Mouse (Mus musculus): ENCODE data around the gene Ilk. TPM values are rescaled to one million over a fixed set of nuclear protein-coding genes. Genes with fewer than 3 reads are reported as not detected.
A peak's percentile ranks its signal among the peaks of the same experiment; 100 is the strongest.
"Not testable (repeated sequence)": the region's sequence is repeated elsewhere in the genome, so short reads cannot be mapped to it uniquely, and the experiment has no call there.

Gene Ilk
- polyA plus RNA-seq, 1 experiment from 2014 or later = 248 TPM

GRCm38 (mm10) chr7:105734826-105735225 is 1.6 kb upstream of the Ilk start:
- WGBS = 88% methylated on average over 8 of the region's 8 CpGs
- Histone ChIP-seq H3K4me2 (replicated peaks) (peak overlapping the region; percentile 70), H3K4me3 (no peak overlapping the region)

GRCm38 (mm10) chr7:105735464-105735863 is 928 bp upstream of the Ilk start:
- WGBS = 38% methylated on average over 4 of the region's 4 CpGs
- 0 out of 2 replicates have a peak overlapping the region, but pooled peaks have one; percentile 86 for H3K27ac ChIP-seq
- not testable (repeated sequence) for H3K9me3 ChIP-seq; H3K27me3 ChIP-seq; ATAC-seq (ENCODE audit: insufficient number of reproducible peaks, insufficient read depth, low FRiP score, low TSS enrichment)
- peak overlapping the region; percentile 66 for H3K4me3 ChIP-seq
- peaks cover 47% of the 10 kb centered on the region for H3K36me3 ChIP-seq
- peaks cover 24% of the 10 kb centered on the region for H3K4me1 ChIP-seq
- peak overlapping the region; percentile 70 for H3K4me2 ChIP-seq (replicated peaks)
- H3K9ac ChIP-seq = peak overlapping the region; percentile 91

More at GRCm38 (mm10) chr7:105734826-105735225, 1.6 kb upstream of the Ilk start:
- no peaks in the 10 kb centered on the region for H3K27me3 ChIP-seq
- ATAC-seq (ENCODE audit: insufficient number of reproducible peaks, insufficient read depth, low FRiP score, low TSS enrichment) = no peak
- peaks cover 24% of the 10 kb centered on the region for H3K4me1 ChIP-seq
- no peaks in the 10 kb centered on the region for H3K9me3 ChIP-seq
- H3K27ac ChIP-seq = no peak overlapping the region
- H3K36me3 ChIP-seq = peaks cover 46% of the 10 kb centered on the region
- H3K9ac ChIP-seq = 0 out of 2 replicates have a peak overlapping the region, but pooled peaks have one; percentile 17

- peak; percentile 9; the same call in 1 of the 2 replicates for ATAC-seq (ENCODE audit: insufficient number of reproducible peaks, insufficient read depth, low FRiP score, low TSS enrichment)
- H3K36me3 ChIP-seq = peaks cover 47% of the 10 kb centered on the region
- H3K4me3 ChIP-seq = peak within 1 kb of the TSS; percentile 66
- H3K27ac ChIP-seq = peak within 1 kb of the TSS; percentile 86
- H3K9ac ChIP-seq = peak within 1 kb of the TSS; percentile 91
- no peaks in the 10 kb centered on the region for H3K9me3 ChIP-seq
- no peaks in the 10 kb centered on the region for H3K27me3 ChIP-seq
- H3K4me2 ChIP-seq (replicated peaks) = peak within 1 kb of the TSS; percentile 70
- H3K4me1 ChIP-seq = peaks cover 24% of the 10 kb centered on the region
- WGBS = under 1% methylated on average over 30 of the region's 30 CpGs
These were observed 624 bp downstream of the Ilk start, which contains the start of gene Rrp8 for GRCm38 (mm10) chr7:105736911-105737521. Gene Rrp8, minus strand, starts transcription at chr7:105737385.

GRCm38 (mm10) chr7:105737648-105738047 is 1.3 kb downstream of the Ilk start:
- peak overlapping the region; percentile 66 for H3K4me3 ChIP-seq
- H3K9me3 ChIP-seq = no peaks in the 10 kb centered on the region
- peak overlapping the region; percentile 91; the same call in 1 of the 2 replicates for H3K9ac ChIP-seq
- ATAC-seq (ENCODE audit: insufficient number of reproducible peaks, insufficient read depth, low FRiP score, low TSS enrichment) = no peak
- peaks cover 47% of the 10 kb centered on the region for H3K36me3 ChIP-seq
- 37% methylated on average over 3 of the region's 3 CpGs for WGBS
- H3K4me2 ChIP-seq (replicated peaks) = peak overlapping the region; percentile 70
- no peaks in the 10 kb centered on the region for H3K27me3 ChIP-seq
- H3K27ac ChIP-seq = no peak overlapping the region
- H3K4me1 ChIP-seq = peaks cover 24% of the 10 kb centered on the region

GRCm38 (mm10) chr7:105738286-105738685 is 1.9 kb downstream of the Ilk start:
- H3K4me2 ChIP-seq (replicated peaks) = peak overlapping the region; percentile 70
- no peak overlapping the region for H3K4me3 ChIP-seq
- H3K9me3 ChIP-seq = no peaks in the 10 kb centered on the region
- H3K36me3 ChIP-seq = peaks cover 45% of the 10 kb centered on the region
- 69% methylated on average over 2 of the region's 2 CpGs for WGBS
- H3K9ac ChIP-seq = no peak overlapping the region
- no peak for ATAC-seq (ENCODE audit: insufficient number of reproducible peaks, insufficient read depth, low FRiP score, low TSS enrichment)
- peaks cover 29% of the 10 kb centered on the region for H3K4me1 ChIP-seq
- no peak overlapping the region for H3K27ac ChIP-seq
- H3K27me3 ChIP-seq = no peaks in the 10 kb centered on the region

GRCm38 (mm10) chr7:105738948-105739347 is 2.6 kb downstream of the Ilk start:
- Histone ChIP-seq H3K27me3 (no peaks in the 10 kb centered on the region), H3K4me2 (replicated peaks) (peak overlapping the region; percentile 70), H3K4me1 (peaks cover 32% of the 10 kb centered on the region), H3K4me3 (no peak overlapping the region), H3K27ac (peak overlapping the region; percentile 80), H3K9me3 (no peaks in the 10 kb centered on the region), H3K36me3 (peaks cover 39% of the 10 kb centered on the region), H3K9ac (no peak overlapping the region)
- WGBS = 11% methylated on average over 3 of the region's 3 CpGs
- ATAC-seq (ENCODE audit: insufficient number of reproducible peaks, insufficient read depth, low FRiP score, low TSS enrichment) = 0 out of 2 replicates have a peak, but pooled peaks have one; percentile 48

GRCm38 (mm10) chr7:105740089-105740795 is 3.9 kb downstream of the Ilk start:
- peaks cover 32% of the 10 kb centered on the region for H3K36me3 ChIP-seq
- no peak for ATAC-seq (ENCODE audit: insufficient number of reproducible peaks, insufficient read depth, low FRiP score, low TSS enrichment)
- WGBS = 91% methylated on average over 13 of the region's 13 CpGs
- H3K27me3 ChIP-seq = no peaks in the 10 kb centered on the region
- H3K4me3 ChIP-seq = no peak overlapping the region
- no peak overlapping the region for H3K4me2 ChIP-seq (replicated peaks)
- H3K9me3 ChIP-seq = no peaks in the 10 kb centered on the region
- H3K27ac ChIP-seq = no peak overlapping the region
- H3K4me1 ChIP-seq = peaks cover 26% of the 10 kb centered on the region
- H3K9ac ChIP-seq = no peak overlapping the region

- H3K27me3 ChIP-seq = no peaks in the 10 kb centered on the region
- WGBS = 80% methylated on average over 6 of the region's 6 CpGs
- no peak overlapping the region for H3K9ac ChIP-seq
- no peaks in the 10 kb centered on the region for H3K9me3 ChIP-seq
- no peak overlapping the region for H3K4me3 ChIP-seq
- H3K4me2 ChIP-seq (replicated peaks) = no peak overlapping the region
- H3K4me1 ChIP-seq = peaks cover 26% of the 10 kb centered on the region
- no peak overlapping the region for H3K27ac ChIP-seq
- no peak for ATAC-seq (ENCODE audit: insufficient number of reproducible peaks, insufficient read depth, low FRiP score, low TSS enrichment)
- H3K36me3 ChIP-seq = peaks cover 32% of the 10 kb centered on the region
These were observed 4.5 kb downstream of the Ilk start for GRCm38 (mm10) chr7:105740851-105741250.

- H3K36me3 ChIP-seq = peaks cover 40% of the 10 kb centered on the region
- H3K9ac ChIP-seq = no peak overlapping the region
- H3K4me1 ChIP-seq = peaks cover 26% of the 10 kb centered on the region
- ATAC-seq (ENCODE audit: insufficient number of reproducible peaks, insufficient read depth, low FRiP score, low TSS enrichment) = no peak
- H3K9me3 ChIP-seq = no peaks in the 10 kb centered on the region
- no peak overlapping the region for H3K4me3 ChIP-seq
- H3K4me2 ChIP-seq (replicated peaks) = no peak overlapping the region
- no peak overlapping the region for H3K27ac ChIP-seq
- no peaks in the 10 kb centered on the region for H3K27me3 ChIP-seq
- 91% methylated on average over 9 of the region's 9 CpGs for WGBS
These were observed 5.6 kb downstream of the Ilk start for GRCm38 (mm10) chr7:105741978-105742377.

GRCm38 (mm10) chr7:105742539-105743215 is 6.3 kb downstream of the Ilk start:
- ATAC-seq (ENCODE audit: insufficient number of reproducible peaks, insufficient read depth, low FRiP score, low TSS enrichment); H3K27me3 ChIP-seq; H3K27ac ChIP-seq; H3K9me3 ChIP-seq: not testable (repeated sequence)
- H3K9ac ChIP-seq = peak overlapping the region; percentile 93
- peak overlapping the region; percentile 99; the same call in 1 of the 2 replicates for H3K4me3 ChIP-seq
- H3K4me1 ChIP-seq = peaks cover 23% of the 10 kb centered on the region
- WGBS = 77% methylated on average over 7 of the region's 7 CpGs
- peaks cover 40% of the 10 kb centered on the region for H3K36me3 ChIP-seq
- peak overlapping the region; percentile 89; the same call in 1 of the 2 replicates for H3K4me2 ChIP-seq (replicated peaks)

GRCm38 (mm10) chr7:105743246-105743925 is 7.0 kb downstream of the Ilk start:
- not testable (repeated sequence) for ATAC-seq (ENCODE audit: insufficient number of reproducible peaks, insufficient read depth, low FRiP score, low TSS enrichment); H3K9me3 ChIP-seq; H3K27me3 ChIP-seq
- H3K4me2 ChIP-seq (replicated peaks) = peak overlapping the region; percentile 89
- H3K27ac ChIP-seq = peak overlapping the region; percentile 72; the same call in 1 of the 2 replicates
- peak overlapping the region; percentile 93 for H3K9ac ChIP-seq
- peaks cover 16% of the 10 kb centered on the region for H3K4me1 ChIP-seq
- WGBS = 34% methylated on average over 20 of the region's 20 CpGs
- peak overlapping the region; percentile 99 for H3K4me3 ChIP-seq
- peaks cover 40% of the 10 kb centered on the region for H3K36me3 ChIP-seq
